Mouse (Mus musculus) limb, embryonic 11.5 days (tissue): Measurements from ENCODE around the gene Acbd4. TPM values are rescaled to one million over a fixed set of nuclear protein-coding genes. Genes with fewer than 3 reads are reported as not detected.
A peak's percentile ranks its signal among the peaks of the same experiment; 100 is the strongest.

Experiments used
- ATAC-seq: fragments of 200-750 bp; cut with Nextera tagmentation; 2 replicates; pipeline ENCODE4 v1.8.0; 2017; ENCODE audit warnings: low read depth; ENCODE audit not compliant: insufficient number of reproducible peaks, low FRiP score, low TSS enrichment
- DNase-seq: peaks from one replicate; pipeline ENCODE4 v3.0.0-alpha.2; 2015; ENCODE audit warnings: low spot score
- H3K27ac ChIP-seq: fragments of 300-500 bp; sonication (generic); replicated peaks from 2 replicates; pipeline ENCODE4 v1.5.1; 2014; ENCODE audit warnings: low read depth, mild to moderate bottlenecking, low read length
- H3K27me3 ChIP-seq: fragments of 300-500 bp; sonication (generic); 2 replicates; pipeline ENCODE4 v1.6.1; 2014; ENCODE audit warnings: mild to moderate bottlenecking, low read length, mixed read lengths; ENCODE audit not compliant: control insufficient read depth, insufficient read depth
- H3K36me3 ChIP-seq: fragments of 300-500 bp; sonication (generic); 2 replicates; pipeline ENCODE4 v1.6.1; 2014; ENCODE audit warnings: mild to moderate bottlenecking, low read length, moderate library complexity, mixed read lengths; ENCODE audit not compliant: control insufficient read depth, insufficient read depth
- H3K4me1 ChIP-seq: fragments of 300-500 bp; sonication (generic); 2 replicates; pipeline ENCODE4 v1.6.1; 2014; ENCODE audit warnings: low read length, mixed read lengths; ENCODE audit not compliant: control insufficient read depth, insufficient read depth
- H3K4me2 ChIP-seq: fragments of 300-500 bp; sonication (generic); 2 replicates; pipeline ENCODE4 v1.6.1; 2014; ENCODE audit warnings: low read depth, mild to moderate bottlenecking, moderate library complexity; ENCODE audit not compliant: severe bottlenecking
- H3K4me3 ChIP-seq: fragments of 300-500 bp; sonication (generic); 2 replicates; pipeline ENCODE4 v1.5.1; 2014; ENCODE audit warnings: low read depth, low read length
- H3K9ac ChIP-seq: fragments of 300-500 bp; sonication (generic); 2 replicates; pipeline ENCODE4 v1.6.1; 2014; ENCODE audit warnings: mild to moderate bottlenecking, low read length
- H3K9me3 ChIP-seq: fragments of 300-500 bp; sonication (generic); 2 replicates; pipeline ENCODE4 v1.6.1; 2016; ENCODE audit warnings: low read length; ENCODE audit not compliant: control insufficient read depth
- WGBS: fragments of 180-500 bp; shearing (Covaris S2); extraction: QIAGEN DNeasy Blood & Tissue Kit; methylation state at CpG from one replicate; pipeline ENCODE4 v1.1.7; 2014; 5-methylcytosine and 5-hydroxymethylcytosine counted together
- polyA plus RNA-seq: library from polyadenylated mRNA; unstranded; fragments of >200 nt; fragmentation: Nextera tagmentation; extraction: Ambion mirVana; gene quantifications from 2 replicates; pipeline ENCODE4 v1.2.1, GENCODE M21; 2014

Gene Acbd4
- 4.8 and 5.2 TPM in 2 replicates for polyA plus RNA-seq

GRCm38 (mm10) chr11:103101481-103101865 lies at the start of gene Acbd4, which contains the start of gene Plcd3:
TSS of gene Acbd4 (plus strand) at chr11:103101682.
TSS of gene Plcd3 (minus strand) at chr11:103101658.
- Histone ChIP-seq H3K4me3 (peak within 1 kb of the TSS; percentile 52), H3K27me3 (peaks cover 29% of the 10 kb centered on the region), H3K4me2 (peak within 1 kb of the TSS; percentile 84), H3K9me3 (no peaks in the 10 kb centered on the region), H3K27ac (no peak within 1 kb of the TSS), H3K36me3 (no peaks in the 10 kb centered on the region), H3K4me1 (peaks cover 16% of the 10 kb centered on the region), H3K9ac (peak within 1 kb of the TSS; percentile 55)
- ATAC-seq (peak; percentile 55; the same call in 1 of the 2 replicates), DNase-seq (peak; percentile 78)
- WGBS, result under 1% methylated on average over 34 of the region's 34 CpGs

DNA sequence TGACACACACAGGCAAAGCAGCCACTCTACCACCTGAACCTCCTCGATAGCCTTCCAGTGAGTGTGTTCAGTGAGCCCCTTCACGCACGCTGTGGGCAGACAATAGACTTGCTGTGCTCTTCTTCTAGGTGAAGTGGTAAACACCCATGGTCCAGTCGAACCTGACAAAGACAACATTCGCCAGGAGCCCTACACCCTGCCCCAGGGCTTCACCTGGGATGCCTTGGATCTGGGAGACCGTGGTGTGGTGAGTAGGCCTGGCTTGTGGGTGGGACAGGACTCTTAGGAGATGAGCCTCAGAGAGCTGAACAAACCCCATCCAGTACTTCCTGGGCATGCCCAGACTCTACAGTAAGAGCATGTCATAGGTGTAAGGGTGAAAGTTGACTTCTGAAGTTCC lies 49.4 kb upstream of the Acbd4 start:
- WGBS, result 93% methylated on average over 6 of the region's 6 CpGs

DNA sequence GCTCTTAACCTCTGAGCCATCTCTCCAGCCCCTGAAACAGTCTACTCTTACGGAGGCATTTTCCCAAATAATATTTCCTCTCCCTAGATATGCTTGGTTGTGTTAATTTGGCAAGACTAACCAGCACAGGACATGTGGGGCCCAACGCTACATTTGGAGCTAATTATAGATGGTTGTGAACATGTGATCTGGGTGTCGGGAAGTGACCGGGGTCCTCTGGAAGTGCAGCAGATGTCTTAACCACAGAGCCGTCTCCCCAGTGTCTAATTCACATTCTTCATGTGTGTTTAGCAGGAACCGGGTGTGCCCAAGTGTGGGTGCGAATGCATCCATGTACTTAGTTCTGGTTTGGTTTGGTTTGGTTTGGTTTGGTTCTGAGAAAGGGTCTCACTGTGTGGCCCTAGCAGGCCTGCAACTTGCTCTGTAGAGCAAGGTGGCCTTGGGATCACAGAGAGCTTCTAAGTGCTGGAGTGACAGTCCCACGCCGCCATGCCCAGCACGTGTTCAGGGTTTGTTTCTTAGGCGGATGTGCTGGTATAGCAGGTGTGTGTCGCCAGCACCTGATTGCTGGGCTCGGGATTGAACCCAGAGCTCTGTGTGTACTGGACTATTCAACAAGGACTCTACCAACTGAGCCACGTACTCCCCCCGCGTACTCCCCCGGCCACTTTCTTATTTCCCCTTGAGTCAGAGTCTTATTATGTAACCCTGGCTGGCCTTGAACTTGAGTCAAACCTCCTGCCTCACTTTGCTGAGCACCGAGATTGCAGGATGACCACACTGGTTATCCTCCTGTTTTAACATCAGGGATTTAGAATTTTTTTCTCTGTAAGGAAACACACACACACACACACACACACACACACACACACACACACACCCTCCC lies 48.0 kb upstream of the Acbd4 start:
- H3K9me3 ChIP-seq, result no peaks in the 10 kb centered on the region
- peaks cover 35% of the 10 kb centered on the region for H3K36me3 ChIP-seq
- no peak overlapping the region for H3K27ac ChIP-seq
- H3K4me3 ChIP-seq, result no peak overlapping the region
- no peak overlapping the region for H3K4me2 ChIP-seq
- ATAC-seq, result no peak
- no peak for DNase-seq
- no peak overlapping the region for H3K9ac ChIP-seq
- WGBS, result 92% methylated on average over 18 of the region's 18 CpGs
- H3K4me1 ChIP-seq, result no peaks in the 10 kb centered on the region
- H3K27me3 ChIP-seq, result no peaks in the 10 kb centered on the region

More for the DNA sequence above, 49.4 kb upstream of the Acbd4 start:
- Histone ChIP-seq H3K4me1 (no peaks in the 10 kb centered on the region), H3K27me3 (no peaks in the 10 kb centered on the region), H3K9ac (no peak overlapping the region), H3K4me2 (no peak overlapping the region), H3K36me3 (peaks cover 29% of the 10 kb centered on the region), H3K27ac (no peak overlapping the region), H3K9me3 (no peaks in the 10 kb centered on the region), H3K4me3 (no peak overlapping the region)
- DNase-seq, result no peak
- ATAC-seq, result no peak

GRCm38 (mm10) chr11:103054798-103055197 lies 46.7 kb upstream of the Acbd4 start:
- ATAC-seq (no peak), DNase-seq (peak; percentile 86)
- Histone ChIP-seq H3K4me3 (no peak overlapping the region), H3K9me3 (no peaks in the 10 kb centered on the region), H3K9ac (no peak overlapping the region), H3K27me3 (no peaks in the 10 kb centered on the region), H3K36me3 (peaks cover 39% of the 10 kb centered on the region), H3K4me2 (no peak overlapping the region), H3K4me1 (no peaks in the 10 kb centered on the region), H3K27ac (no peak overlapping the region)
- 54% methylated on average over 6 of the region's 6 CpGs for WGBS

- peaks cover 34% of the 10 kb centered on the region for H3K36me3 ChIP-seq
- H3K4me3 ChIP-seq, result no peak overlapping the region
- H3K4me1 ChIP-seq, result no peaks in the 10 kb centered on the region
- H3K9ac ChIP-seq, result no peak overlapping the region
- H3K27me3 ChIP-seq, result no peaks in the 10 kb centered on the region
- no peak overlapping the region for H3K4me2 ChIP-seq
- 97% methylated on average over 7 of the region's 7 CpGs for WGBS
- DNase-seq, result no peak
- H3K9me3 ChIP-seq, result no peaks in the 10 kb centered on the region
- H3K27ac ChIP-seq, result no peak overlapping the region
- ATAC-seq, result no peak
Measured at GRCm38 (mm10) chr11:103056636-103057035, 44.8 kb upstream of the Acbd4 start.

- no peak overlapping the region for H3K4me2 ChIP-seq
- ATAC-seq, result no peak
- H3K9me3 ChIP-seq, result no peaks in the 10 kb centered on the region
- WGBS, result 76% methylated on average over 3 of the region's 3 CpGs
- no peak overlapping the region for H3K4me3 ChIP-seq
- H3K27me3 ChIP-seq, result no peaks in the 10 kb centered on the region
- peaks cover 34% of the 10 kb centered on the region for H3K36me3 ChIP-seq
- no peak overlapping the region for H3K27ac ChIP-seq
- no peaks in the 10 kb centered on the region for H3K4me1 ChIP-seq
- DNase-seq, result no peak
- H3K9ac ChIP-seq, result no peak overlapping the region
Measured at GRCm38 (mm10) chr11:103058499-103059085, 42.9 kb upstream of the Acbd4 start.

DNA sequence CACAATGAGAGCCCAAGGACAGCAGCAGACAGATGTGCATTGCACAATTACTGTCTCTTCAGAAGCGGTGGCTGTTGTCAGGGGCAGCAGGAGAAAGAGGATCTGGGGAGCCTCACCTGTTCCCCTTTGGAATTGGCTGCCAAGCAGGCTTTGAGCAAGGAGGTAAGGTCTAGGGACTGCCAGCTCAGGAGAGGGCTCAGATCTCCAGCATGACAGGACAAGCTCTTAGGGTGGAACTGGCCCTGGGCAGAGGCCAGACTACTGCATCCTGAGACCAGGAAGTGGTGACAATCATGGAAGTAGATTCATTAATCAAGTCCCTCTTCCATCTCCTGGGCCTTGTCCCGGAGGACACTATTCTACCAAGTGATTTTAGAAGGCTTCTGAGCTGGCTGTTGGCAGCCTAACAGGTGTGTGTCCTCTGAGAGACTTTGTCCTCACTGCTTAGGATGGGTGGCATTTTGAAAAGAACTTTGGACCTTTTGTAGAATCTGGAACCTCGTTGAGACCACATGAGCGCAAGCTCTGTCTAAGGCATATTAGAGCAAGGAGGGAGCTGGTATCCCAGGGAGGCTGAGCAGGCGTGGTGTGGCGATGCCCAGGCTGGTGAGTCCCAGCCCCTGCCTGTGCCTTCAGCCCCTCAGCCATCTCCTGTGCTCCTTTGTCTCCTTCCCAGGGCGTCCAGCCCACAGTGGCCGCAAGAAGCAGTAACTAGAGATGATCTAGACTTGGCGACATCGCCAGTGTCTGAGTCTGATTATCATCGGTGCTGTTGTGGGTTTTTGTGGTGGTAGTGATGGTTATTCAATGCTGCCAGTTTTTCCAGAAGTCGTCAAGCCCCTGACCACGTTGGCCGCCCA lies 35.1 kb upstream of the Acbd4 start:
- Histone ChIP-seq H3K36me3 (peaks cover 36% of the 10 kb centered on the region), H3K27ac (no peak overlapping the region), H3K4me2 (no peak overlapping the region), H3K4me3 (no peak overlapping the region), H3K4me1 (no peaks in the 10 kb centered on the region), H3K9me3 (no peaks in the 10 kb centered on the region), H3K27me3 (no peaks in the 10 kb centered on the region), H3K9ac (no peak overlapping the region)
- ATAC-seq (no peak), DNase-seq (no peak)
- WGBS, result 95% methylated on average over 14 of the region's 14 CpGs

DNA sequence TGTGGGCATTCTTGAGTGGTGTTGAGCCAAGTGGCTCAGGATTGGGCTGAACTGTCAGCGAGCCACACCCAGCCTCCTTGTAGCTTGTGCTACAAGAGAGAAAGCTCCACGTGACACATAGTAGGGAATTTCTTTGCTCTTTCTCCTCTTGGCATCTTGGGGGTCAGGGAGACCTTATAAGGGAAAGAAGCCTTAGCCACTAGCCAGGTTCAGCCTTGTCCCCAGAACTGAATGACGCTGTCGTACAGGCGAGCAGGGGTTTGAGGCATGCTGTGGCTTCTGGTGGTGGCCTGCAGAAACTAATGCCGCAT lies 34.5 kb upstream of the Acbd4 start:
- no peak overlapping the region for H3K9ac ChIP-seq
- DNase-seq (no peak), ATAC-seq (no peak)
- peaks cover 34% of the 10 kb centered on the region for H3K36me3 ChIP-seq
- H3K4me3 ChIP-seq, result no peak overlapping the region
- H3K4me1 ChIP-seq, result no peaks in the 10 kb centered on the region
- no peak overlapping the region for H3K27ac ChIP-seq
- H3K9me3 ChIP-seq, result no peaks in the 10 kb centered on the region
- no peaks in the 10 kb centered on the region for H3K27me3 ChIP-seq
- no peak overlapping the region for H3K4me2 ChIP-seq
- WGBS, result 93% methylated on average over 6 of the region's 6 CpGs
